Mouse (Mus musculus): Measurements from ENCODE around the gene Tmem30c.

GRCm38 (mm10) chr16:57259356-57260083 is 33.1 kb downstream of the Tmem30c start:
- no peak for TF ChIP-seq GATA1 (IDR thresholded peaks at IDR 0.05; ENCODE audit: borderline replicate concordance, low read length)
- TF ChIP-seq FLI1 (IDR thresholded peaks at IDR 0.05; ENCODE audit: low read length), result no peak

Measured in megakaryocyte, embryonic 14.5 days (primary cell).